Mouse (Mus musculus): ENCODE data around the gene Ncor2. TPM values are rescaled to one million over a fixed set of nuclear protein-coding genes. Genes with fewer than 3 reads are reported as not detected.

Gene Ncor2
- total RNA-seq, 4 experiments from 2014 or later, result 246 to 324 (median 271) TPM

GRCm38 (mm10) chr5:125172831-125173615 is 6.0 kb downstream of the Ncor2 start:
- no peak for DNase-seq (ENCODE audit: low spot score in 2 of 2)

- DNase-seq (ENCODE audit: low spot score in 2 of 2), result no peak
These were observed 7.8 kb downstream of the Ncor2 start for GRCm38 (mm10) chr5:125171259-125171658.

GRCm38 (mm10) chr5:125170107-125170842 is 8.7 kb downstream of the Ncor2 start:
- no peak for DNase-seq (ENCODE audit: low spot score in 2 of 2)

GRCm38 (mm10) chr5:125168101-125168500 is 10.9 kb downstream of the Ncor2 start:
- no peak for DNase-seq (ENCODE audit: low spot score in 2 of 2)

GRCm38 (mm10) chr5:125167524-125167923 is 11.5 kb downstream of the Ncor2 start:
- DNase-seq (ENCODE audit: low spot score in 2 of 2), result no peak

GRCm38 (mm10) chr5:125165993-125166392 is 13.0 kb downstream of the Ncor2 start:
- no peak for DNase-seq (ENCODE audit: low spot score in 2 of 2)

- no peak for DNase-seq (ENCODE audit: low spot score in 2 of 2)
These were observed 14.4 kb downstream of the Ncor2 start for GRCm38 (mm10) chr5:125164465-125165167.

GRCm38 (mm10) chr5:125163441-125164050 is 15.5 kb downstream of the Ncor2 start:
- DNase-seq (ENCODE audit: low spot score in 2 of 2), result no peak

GRCm38 (mm10) chr5:125162461-125162860 is 16.6 kb downstream of the Ncor2 start:
- DNase-seq (ENCODE audit: low spot score in 2 of 2), result no peak

GRCm38 (mm10) chr5:125159804-125160405 is 19.1 kb downstream of the Ncor2 start:
- DNase-seq (ENCODE audit: low spot score in 2 of 2), result no peak

GRCm38 (mm10) chr5:125159293-125159692 is 19.7 kb downstream of the Ncor2 start:
- DNase-seq (ENCODE audit: low spot score in 2 of 2), result no peak

GRCm38 (mm10) chr5:125158232-125158961 is 20.6 kb downstream of the Ncor2 start:
- DNase-seq (ENCODE audit: low spot score in 2 of 2), result no peak

GRCm38 (mm10) chr5:125157375-125158033 is 21.5 kb downstream of the Ncor2 start:
- no peak for DNase-seq (ENCODE audit: low spot score in 2 of 2)

GRCm38 (mm10) chr5:125156418-125157205 is 22.4 kb downstream of the Ncor2 start:
- DNase-seq (ENCODE audit: low spot score in 2 of 2), result no peak

GRCm38 (mm10) chr5:125155451-125155850 is 23.6 kb downstream of the Ncor2 start:
- no peak for DNase-seq (ENCODE audit: low spot score in 2 of 2)

GRCm38 (mm10) chr5:125154989-125155388 is 24.0 kb downstream of the Ncor2 start:
- DNase-seq (ENCODE audit: low spot score in 2 of 2), result peak in 1 of 2 experiments; percentile 70

- DNase-seq (ENCODE audit: low spot score in 2 of 2), result no peak
These were observed 24.8 kb downstream of the Ncor2 start for GRCm38 (mm10) chr5:125154178-125154577.

GRCm38 (mm10) chr5:125153201-125153816 is 25.7 kb downstream of the Ncor2 start:
- DNase-seq (ENCODE audit: low spot score in 2 of 2), result no peak

All from layer of hippocampus, adult 8-10 months (tissue).